In the genomic region with DNA sequence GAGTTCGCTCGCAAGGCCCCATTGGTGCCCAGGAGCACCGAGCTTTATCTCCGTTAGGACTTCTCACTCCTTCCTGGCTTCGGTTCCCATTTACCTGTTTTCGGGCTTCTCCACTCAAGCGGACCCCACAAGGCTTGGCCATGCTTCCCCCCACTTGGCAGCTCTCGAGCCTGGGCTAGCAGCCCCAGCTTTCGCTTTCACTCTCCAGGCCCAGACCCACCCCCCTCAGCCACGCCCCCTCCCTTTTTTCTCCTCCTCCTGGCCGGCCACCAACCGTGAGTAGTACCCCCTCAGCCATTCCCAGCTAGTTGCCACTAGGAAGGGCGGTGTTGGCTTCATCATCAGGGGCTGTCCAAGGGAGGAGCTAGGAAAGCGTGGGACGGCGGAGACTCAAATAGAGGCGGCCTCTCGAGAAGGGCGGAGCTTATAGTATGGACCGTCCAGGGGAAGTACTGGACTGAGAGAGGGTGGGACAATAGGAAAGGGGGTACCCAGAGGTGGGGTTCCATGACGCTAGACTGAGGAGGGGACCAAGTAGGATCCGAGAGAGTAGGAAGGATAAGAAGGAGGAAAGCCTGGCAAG, we compare ENCODE assay signal across 8 mouse cellular contexts. TPM values are rescaled to one million over a fixed set of nuclear protein-coding genes. Genes with fewer than 3 reads are reported as not detected.
DNase-seq lines count a peak whose midpoint lies in the region; ATAC-seq and TF ChIP-seq lines count a peak whose summit lies in the region.

A gene (minus strand): TSS at position 366 of the 583 bp plus-strand sequence.

- H3K4me3 ChIP-seq in heart, embryonic 12.5 days, result peak within 1 kb of the TSS; percentile 98
- H3K4me3 ChIP-seq in kidney, postnatal 0 days (replicated peaks; ENCODE audit: low read depth, low read length), result peak within 1 kb of the TSS; percentile 94
- H3K4me3 ChIP-seq in liver, embryonic 11.5 days (ENCODE audit: low read depth, low read length), result peak within 1 kb of the TSS; percentile 99
- peak within 1 kb of the TSS; percentile 94 for H3K4me3 ChIP-seq in stomach, embryonic 16.5 days (replicated peaks; ENCODE audit: low read length)

- DNase-seq in CD4-positive helper T cell, adult 2 months (ENCODE audit: low read depth, low spot score), result peak; percentile 95
- peak; percentile 94 for DNase-seq in brain, embryonic 18.5 days (ENCODE audit: low read depth, low spot score)
- peak; percentile 100 for DNase-seq in kidney, postnatal 0 days (ENCODE audit: low spot score)
- DNase-seq in liver, embryonic 11.5 days (ENCODE audit: low spot score), result peak; percentile 86
- DNase-seq in naive thymus-derived CD4-positive, alpha-beta T cell, adult 2 months (ENCODE audit: low read depth), result peak; percentile 90

- H3K27ac ChIP-seq in heart, embryonic 12.5 days (ENCODE audit: poor library complexity, severe bottlenecking), result peak within 1 kb of the TSS; percentile 98
- peak within 1 kb of the TSS; percentile 99 for H3K27ac ChIP-seq in kidney, postnatal 0 days
- H3K27ac ChIP-seq in liver, embryonic 11.5 days (ENCODE audit: low read depth, low read length), result peak within 1 kb of the TSS; percentile 78
- peak within 1 kb of the TSS; percentile 100 for H3K27ac ChIP-seq in stomach, embryonic 16.5 days (ENCODE audit: low read length)

- H3K4me2 ChIP-seq in heart, embryonic 12.5 days, result peak within 1 kb of the TSS; percentile 95
- peak within 1 kb of the TSS; percentile 96 for H3K4me2 ChIP-seq in kidney, postnatal 0 days (ENCODE audit: low read length)
- H3K4me2 ChIP-seq in liver, embryonic 11.5 days, result peak within 1 kb of the TSS; percentile 97
- H3K4me2 ChIP-seq in stomach, embryonic 16.5 days (ENCODE audit: low read depth, low read length), result peak within 1 kb of the TSS; percentile 92

- H3K4me1 ChIP-seq in heart, embryonic 12.5 days (replicated peaks), result peaks cover 26% of the 10 kb centered on the region
- peaks cover 15% of the 10 kb centered on the region; the same call in 1 of the 2 replicates for H3K4me1 ChIP-seq in kidney, postnatal 0 days (replicated peaks; ENCODE audit: insufficient read depth, low read length)
- H3K4me1 ChIP-seq in liver, embryonic 11.5 days (replicated peaks; ENCODE audit: control insufficient read depth, insufficient read depth, low read length), result peaks cover 34% of the 10 kb centered on the region
- H3K4me1 ChIP-seq in stomach, embryonic 16.5 days (ENCODE audit: control insufficient read depth, insufficient read depth, low read length), result peaks cover 22% of the 10 kb centered on the region

- H3K9ac ChIP-seq in heart, embryonic 12.5 days, result peak within 1 kb of the TSS; percentile 95
- H3K9ac ChIP-seq in kidney, postnatal 0 days (ENCODE audit: low read depth, low read length), result peak within 1 kb of the TSS; percentile 92
- H3K9ac ChIP-seq in liver, embryonic 11.5 days (ENCODE audit: low read depth, low read length), result peak within 1 kb of the TSS; percentile 97
- H3K9ac ChIP-seq in stomach, embryonic 16.5 days (ENCODE audit: low read length), result peak within 1 kb of the TSS; percentile 86

- peak; percentile 79 for ATAC-seq in erythroid progenitor cell, adult 5-6 weeks (replicated peaks; ENCODE audit: low FRiP score, poor library complexity, severe bottlenecking)
- ATAC-seq in heart, embryonic 12.5 days (ENCODE audit: insufficient number of reproducible peaks, low FRiP score), result peak; percentile 95
- ATAC-seq in kidney, postnatal 0 days (replicated peaks; ENCODE audit: low FRiP score, low read depth), result peak; percentile 94
- peak; percentile 89 for ATAC-seq in liver, embryonic 11.5 days (replicated peaks; ENCODE audit: low FRiP score)
- ATAC-seq in stomach, embryonic 16.5 days (ENCODE audit: insufficient read depth, low FRiP score), result peak; percentile 97

- under 1% methylated on average over 22 of the region's 22 CpGs for WGBS in heart, embryonic 12.5 days
- under 1% methylated on average over 22 of the region's 22 CpGs for WGBS in kidney, postnatal 0 days
- under 1% methylated on average over 22 of the region's 22 CpGs for WGBS in liver, embryonic 11.5 days
- WGBS in stomach, embryonic 16.5 days, result 2% methylated on average over 22 of the region's 22 CpGs

- 0 out of 2 replicates have a peak, but pooled peaks have one; percentile 26 for TF ChIP-seq CTCF in kidney, postnatal 0 days (IDR thresholded peaks at IDR 0.05; ENCODE audit: low read depth)

- H3K27me3 ChIP-seq in heart, embryonic 12.5 days (replicated peaks), result no peaks in the 10 kb centered on the region
- no peaks in the 10 kb centered on the region for H3K27me3 ChIP-seq in kidney, postnatal 0 days (ENCODE audit: insufficient read depth, low read length)
- no peaks in the 10 kb centered on the region for H3K27me3 ChIP-seq in liver, embryonic 11.5 days (replicated peaks; ENCODE audit: control insufficient read depth, insufficient read depth, low read length)
- no peaks in the 10 kb centered on the region for H3K27me3 ChIP-seq in stomach, embryonic 16.5 days (ENCODE audit: control insufficient read depth, insufficient read depth, low read length)

- H3K36me3 ChIP-seq in heart, embryonic 12.5 days, result peaks cover 35% of the 10 kb centered on the region
- H3K36me3 ChIP-seq in kidney, postnatal 0 days (ENCODE audit: insufficient read depth, low read length), result peaks cover 22% of the 10 kb centered on the region
- peaks cover 11% of the 10 kb centered on the region for H3K36me3 ChIP-seq in liver, embryonic 11.5 days (ENCODE audit: control insufficient read depth, insufficient read depth, low read length)
- peaks cover 13% of the 10 kb centered on the region; the same call in 1 of the 2 replicates for H3K36me3 ChIP-seq in stomach, embryonic 16.5 days (ENCODE audit: control insufficient read depth, insufficient read depth, low read length)

- no peaks in the 10 kb centered on the region for H3K9me3 ChIP-seq in heart, embryonic 12.5 days (replicated peaks)
- H3K9me3 ChIP-seq in kidney, postnatal 0 days (replicated peaks; ENCODE audit: low read length), result no peaks in the 10 kb centered on the region
- no peaks in the 10 kb centered on the region for H3K9me3 ChIP-seq in liver, embryonic 11.5 days (ENCODE audit: control insufficient read depth, low read length)
- H3K9me3 ChIP-seq in stomach, embryonic 16.5 days (replicated peaks; ENCODE audit: control insufficient read depth, low read length), result no peaks in the 10 kb centered on the region

RNA-seq across cellular contexts. Expression of the gene that starts here (rescaled TPM):
- 112 and 141 TPM in 2 replicates for total RNA-seq in erythroid progenitor cell, adult 5-6 weeks (2015; ENCODE audit: low replicate concordance)
- 45.1 and 109 TPM in 2 replicates for total RNA-seq in erythroid progenitor cell, adult 5-6 weeks (2017; ENCODE audit: low replicate concordance)
- 200 and 213 TPM in 2 replicates for polyA plus RNA-seq in heart, embryonic 12.5 days (2016; fragmentation: Nextera tagmentation; extraction: Ambion mirVana)
- 281 and 286 TPM in 2 replicates for polyA plus RNA-seq in kidney, postnatal 0 days (2015; fragmentation: Nextera tagmentation; extraction: Ambion mirVana)
- 256 and 277 TPM in 2 replicates for polyA plus RNA-seq in liver, embryonic 11.5 days (2014; fragmentation: Nextera tagmentation; extraction: Ambion mirVana)
- polyA plus RNA-seq in stomach, embryonic 16.5 days (2015; fragmentation: Nextera tagmentation; extraction: Ambion mirVana), result 203 and 283 TPM in 2 replicates

Comparison
In these comparisons a context has a peak if more than half of its experiments do, and no peak if none do; other contexts are left out.
1. Peak in every context shown above with its lines: DNase-seq, ATAC-seq, H3K4me3 ChIP-seq and H3K27ac ChIP-seq.